Mouse (Mus musculus) liver, adult 2 months (tissue): ENCODE results near the gene Kat6b. TPM values are rescaled to one million over a fixed set of nuclear protein-coding genes. Genes with fewer than 3 reads are reported as not detected.

Source experiments
- DNase-seq: peaks from one replicate; pipeline ENCODE4 v3.0.0-alpha.2; 2011; ENCODE audit warnings: low read depth, low spot score; ENCODE audit errors: extremely low read depth
- H3K27ac ChIP-seq: fragments of 200-500 bp; replicated peaks from 2 replicates; pipeline ENCODE4 v1.5.1; 2012; ENCODE audit warnings: low read depth, mild to moderate bottlenecking, control low read depth, inconsistent platforms, low read length; ENCODE audit not compliant: insufficient read depth
- H3K27me3 ChIP-seq: fragments of 200-500 bp; 2 replicates; pipeline ENCODE4 v1.6.1; 2012; ENCODE audit warnings: mild to moderate bottlenecking, moderate library complexity, low read length, inconsistent platforms; ENCODE audit not compliant: control insufficient read depth, insufficient read depth
- H3K36me3 ChIP-seq: fragments of 200-500 bp; 2 replicates; pipeline ENCODE4 v1.6.1; 2012; ENCODE audit warnings: low read length, inconsistent platforms; ENCODE audit not compliant: control insufficient read depth, insufficient read depth
- H3K4me1 ChIP-seq: fragments of 200-500 bp; 2 replicates; pipeline ENCODE4 v1.6.1; 2011; ENCODE audit warnings: low read length; ENCODE audit not compliant: control insufficient read depth, insufficient read depth
- H3K4me3 ChIP-seq: fragments of 200-500 bp; 2 replicates; pipeline ENCODE4 v1.5.1; 2011; ENCODE audit warnings: low read depth, mild to moderate bottlenecking, control low read depth, low read length, moderate library complexity; ENCODE audit not compliant: insufficient read depth
- H3K79me2 ChIP-seq: fragments of 200-500 bp; 2 replicates; pipeline ENCODE4 v1.6.1; 2012; ENCODE audit warnings: inconsistent platforms, mild to moderate bottlenecking, low read length, moderate library complexity; ENCODE audit not compliant: control insufficient read depth, insufficient read depth
- H3K9ac ChIP-seq: fragments of 200-500 bp; 2 replicates; pipeline ENCODE4 v1.6.1; 2012; ENCODE audit warnings: low read depth, mild to moderate bottlenecking, control low read depth, inconsistent platforms, low read length
- CTCF ChIP-seq: fragments of 200-500 bp; IDR thresholded peaks from 2 replicates; pipeline ENCODE4 v1.5.1; 2011; ENCODE audit warnings: low read depth, low read length, control low read depth
- POLR2A ChIP-seq: fragments of 200-500 bp; IDR thresholded peaks from 2 replicates; pipeline ENCODE4 v1.6.1; 2011; ENCODE audit warnings: low read length, control low read depth; ENCODE audit not compliant: insufficient read depth; ENCODE audit errors: extremely low read depth
- WGBS: fragments of 180-500 bp; shearing (Covaris S2); methylation state at CpG from one replicate; pipeline ENCODE4 v1.1.7; 2018; 5-methylcytosine and 5-hydroxymethylcytosine counted together
- polyA plus RNA-seq: library from polyadenylated mRNA; depleted of rRNA; stranded (reverse); fragments of >200 nt; gene quantifications from 2 replicates; pipeline ENCODE4 v1.2.3, GENCODE M21; 2012
- total RNA-seq: library from RNA; depleted of rRNA; stranded (reverse); fragments of >200 nt; gene quantifications from 2 replicates; pipeline ENCODE4 v1.2.3, GENCODE M21; 2014

Kat6b gene
- total and polyA plus RNA-seq, 2 experiments: 3.2 to 5.3 TPM

GRCm38 (mm10) chr14:21441772-21442533 is 39.3 kb upstream of the Kat6b start:
- Histone ChIP-seq H3K4me1 (no peaks in the 10 kb centered on the region), H3K4me3 (no peak overlapping the region), H3K9ac (no peak overlapping the region), H3K79me2 (no peaks in the 10 kb centered on the region), H3K27me3 (no peaks in the 10 kb centered on the region), H3K27ac (no peak overlapping the region), H3K36me3 (peaks cover 40% of the 10 kb centered on the region)
- peak; percentile 57 for DNase-seq
- TF ChIP-seq POLR2A (no peak), CTCF (no peak)
- WGBS: 59% methylated on average over 10 of the region's 10 CpGs

- Histone ChIP-seq H3K4me3 (no peak overlapping the region), H3K79me2 (no peaks in the 10 kb centered on the region), H3K27me3 (no peaks in the 10 kb centered on the region), H3K9ac (no peak overlapping the region), H3K36me3 (peaks cover 13% of the 10 kb centered on the region), H3K4me1 (peaks cover 5% of the 10 kb centered on the region), H3K27ac (no peak overlapping the region)
- WGBS: 76% methylated on average over 4 of the region's 4 CpGs
- TF ChIP-seq POLR2A: no peak
- TF ChIP-seq CTCF: no peak
- no peak for DNase-seq
Measured at GRCm38 (mm10) chr14:21452581-21452980, 28.7 kb upstream of the Kat6b start.

DNA sequence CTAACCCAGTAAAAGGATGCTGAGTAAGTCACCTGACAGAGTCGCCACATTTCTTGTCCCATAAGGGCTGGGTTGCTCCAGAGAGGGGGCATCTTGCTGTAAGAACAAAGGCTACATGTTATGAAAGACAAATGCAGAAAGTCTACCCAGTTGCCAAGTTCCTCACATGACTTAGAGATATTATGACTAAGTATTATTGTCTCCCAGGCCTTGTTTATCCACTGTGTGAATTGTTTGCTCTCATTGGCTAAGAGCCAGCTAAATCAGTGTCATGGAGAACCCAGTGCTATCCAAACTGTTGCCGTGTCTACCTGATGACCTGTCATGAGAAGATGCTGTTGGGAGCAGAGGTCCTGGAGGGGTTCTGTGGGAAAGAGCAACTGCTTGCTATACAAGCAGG is 27.3 kb upstream of the Kat6b start:
- H3K27me3 ChIP-seq: no peaks in the 10 kb centered on the region
- H3K36me3 ChIP-seq: peaks cover 8% of the 10 kb centered on the region
- TF ChIP-seq CTCF: no peak
- TF ChIP-seq POLR2A: no peak
- H3K4me3 ChIP-seq: no peak overlapping the region
- no peaks in the 10 kb centered on the region for H3K79me2 ChIP-seq
- H3K4me1 ChIP-seq: peaks cover 5% of the 10 kb centered on the region
- no peak overlapping the region for H3K9ac ChIP-seq
- no peak overlapping the region for H3K27ac ChIP-seq
- DNase-seq: peak; percentile 41
- 45% methylated on average over 2 of the region's 2 CpGs for WGBS

DNA sequence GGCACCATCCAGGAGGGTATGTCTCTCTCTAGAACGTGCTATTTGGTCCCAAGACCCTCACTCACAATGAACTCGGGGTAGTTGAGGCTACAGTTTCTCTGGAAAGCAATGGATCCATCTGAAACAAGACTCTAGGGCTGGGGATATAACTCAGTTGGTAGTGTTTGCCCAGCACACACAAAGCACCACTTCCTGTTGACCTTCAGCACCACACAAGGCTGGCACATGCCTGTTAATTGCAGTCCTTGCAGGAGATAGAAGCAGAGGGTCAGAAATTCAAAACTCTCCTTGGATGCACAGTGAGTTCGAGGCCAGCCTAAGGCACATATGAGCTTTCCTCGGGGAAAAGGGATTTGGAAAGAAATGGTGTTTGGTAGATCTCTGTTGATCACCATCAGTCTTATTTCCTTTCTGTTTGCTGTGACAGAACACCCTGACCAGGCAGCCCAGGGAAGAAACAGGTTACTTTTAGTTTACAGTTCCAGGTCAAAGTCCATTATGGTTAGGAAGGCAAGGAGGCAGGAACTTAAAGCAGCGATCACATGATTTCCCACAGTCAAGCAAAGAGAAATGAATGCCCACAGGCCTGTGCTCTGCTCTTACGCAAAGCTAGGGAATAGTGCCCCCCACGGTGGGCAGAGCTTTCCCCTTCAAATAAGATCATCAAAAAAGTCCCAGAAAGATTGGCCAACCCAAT is 25.4 kb upstream of the Kat6b start:
- TF ChIP-seq CTCF (no peak), POLR2A (no peak)
- WGBS: 88% methylated on average over 7 of the region's 7 CpGs
- no peak overlapping the region for H3K4me3 ChIP-seq
- no peak overlapping the region for H3K27ac ChIP-seq
- H3K9ac ChIP-seq: no peak overlapping the region
- H3K27me3 ChIP-seq: no peaks in the 10 kb centered on the region
- H3K36me3 ChIP-seq: no peaks in the 10 kb centered on the region
- H3K4me1 ChIP-seq: peaks cover 5% of the 10 kb centered on the region
- no peaks in the 10 kb centered on the region for H3K79me2 ChIP-seq
- peak; percentile 57 for DNase-seq

GRCm38 (mm10) chr14:21456526-21456925 is 24.7 kb upstream of the Kat6b start:
- Histone ChIP-seq H3K36me3 (no peaks in the 10 kb centered on the region), H3K27ac (no peak overlapping the region), H3K4me3 (no peak overlapping the region), H3K4me1 (peaks cover 5% of the 10 kb centered on the region), H3K79me2 (no peaks in the 10 kb centered on the region), H3K27me3 (no peaks in the 10 kb centered on the region), H3K9ac (no peak overlapping the region)
- TF ChIP-seq CTCF (no peak), POLR2A (no peak)
- DNase-seq: no peak

DNA sequence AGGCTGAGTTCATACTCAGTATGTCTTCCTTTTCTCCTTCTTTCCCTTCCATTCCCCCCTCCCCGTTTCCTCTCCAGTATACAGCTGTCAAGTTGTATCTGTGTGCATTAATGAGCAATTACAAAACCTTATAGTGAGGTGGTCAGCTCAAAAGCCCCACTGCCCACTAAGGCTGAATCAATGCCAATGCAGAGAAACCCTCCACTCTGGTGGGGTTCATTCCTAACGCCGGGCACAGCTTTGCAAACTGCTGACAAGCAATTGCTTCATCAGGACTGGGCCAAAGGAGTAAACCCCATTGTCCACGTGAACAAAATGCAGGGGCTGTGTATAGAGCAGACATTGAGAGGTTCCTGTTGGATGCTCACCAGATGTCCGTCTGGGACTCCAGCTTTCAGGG is 23.4 kb upstream of the Kat6b start:
- no peaks in the 10 kb centered on the region for H3K79me2 ChIP-seq
- no peak for DNase-seq
- H3K4me1 ChIP-seq: peaks cover 5% of the 10 kb centered on the region
- no peak overlapping the region for H3K9ac ChIP-seq
- H3K4me3 ChIP-seq: no peak overlapping the region
- no peak for TF ChIP-seq POLR2A
- TF ChIP-seq CTCF: no peak
- H3K27me3 ChIP-seq: no peaks in the 10 kb centered on the region
- WGBS: 81% methylated on average over 5 of the region's 5 CpGs
- H3K27ac ChIP-seq: no peak overlapping the region
- no peaks in the 10 kb centered on the region for H3K36me3 ChIP-seq
